Mouse (Mus musculus) embryonic fibroblast, embryonic 13.5 days (primary cell): ENCODE results near the gene Lrch2.

ENCODE experiments used
- CTCF ChIP-seq: IDR thresholded peaks from 2 replicates; pipeline ENCODE4 v1.5.1; 2011; ENCODE audit warnings: mild to moderate bottlenecking, control low read depth, low read length, moderate library complexity, borderline replicate concordance; ENCODE audit not compliant: insufficient read depth
- POLR2A ChIP-seq: IDR thresholded peaks from 2 replicates; pipeline ENCODE4 v1.6.1; 2011; ENCODE audit warnings: low read depth, mild to moderate bottlenecking, control low read depth, low read length, moderate library complexity

GRCm38 (mm10) chrX:147429129-147429528 is 124.8 kb downstream of the Lrch2 start, which contains the start of gene Il13ra2:
- TF ChIP-seq CTCF (no peak), POLR2A (no peak)
